Mouse (Mus musculus) bone marrow, adult 2 months (tissue): Measurements from ENCODE around the gene Acsm3. TPM values are rescaled to one million over a fixed set of nuclear protein-coding genes. Genes with fewer than 3 reads are reported as not detected.

Source experiments
- H3K27ac ChIP-seq: fragments of 200-500 bp; 2 replicates; pipeline ENCODE4 v1.5.1; 2012; ENCODE audit warnings: low read depth, mild to moderate bottlenecking, control low read depth, inconsistent platforms, low read length; ENCODE audit not compliant: control insufficient read depth, poor library complexity, insufficient read depth
- H3K4me1 ChIP-seq: fragments of 200-500 bp; 2 replicates; pipeline ENCODE4 v1.6.1; 2011; ENCODE audit warnings: low read length; ENCODE audit not compliant: control insufficient read depth, insufficient read depth
- H3K4me3 ChIP-seq: fragments of 200-500 bp; replicated peaks from 2 replicates; pipeline ENCODE3; 2011; ENCODE audit warnings: mild to moderate bottlenecking, low read depth, low read length, control low read depth; ENCODE audit not compliant: control insufficient read depth
- CTCF ChIP-seq: fragments of 200-500 bp; IDR thresholded peaks from 2 replicates; pipeline ENCODE4 v1.5.1; 2011; ENCODE audit warnings: low read length, control low read depth; ENCODE audit not compliant: control insufficient read depth, insufficient read depth
- POLR2A ChIP-seq: fragments of 200-500 bp; IDR thresholded peaks from 2 replicates; pipeline ENCODE4 v1.6.1; 2011; ENCODE audit warnings: low read depth, mild to moderate bottlenecking, control low read depth, low read length, borderline replicate concordance; ENCODE audit not compliant: control insufficient read depth
- WGBS: fragments of 180-500 bp; shearing (Covaris S2); methylation state at CpG from one replicate; pipeline ENCODE4 v1.1.7; 2018; 5-methylcytosine and 5-hydroxymethylcytosine counted together
- polyA plus RNA-seq: library from polyadenylated mRNA; stranded (reverse); fragments of >200 nt; gene quantifications from 2 replicates; pipeline ENCODE4 v1.2.4, GENCODE M21; 2011; ENCODE audit warnings: low replicate concordance; ENCODE audit not compliant: missing spikeins, insufficient read depth, insufficient read length

Acsm3 gene
- polyA plus RNA-seq, 1 experiment: 1.3 TPM

DNA sequence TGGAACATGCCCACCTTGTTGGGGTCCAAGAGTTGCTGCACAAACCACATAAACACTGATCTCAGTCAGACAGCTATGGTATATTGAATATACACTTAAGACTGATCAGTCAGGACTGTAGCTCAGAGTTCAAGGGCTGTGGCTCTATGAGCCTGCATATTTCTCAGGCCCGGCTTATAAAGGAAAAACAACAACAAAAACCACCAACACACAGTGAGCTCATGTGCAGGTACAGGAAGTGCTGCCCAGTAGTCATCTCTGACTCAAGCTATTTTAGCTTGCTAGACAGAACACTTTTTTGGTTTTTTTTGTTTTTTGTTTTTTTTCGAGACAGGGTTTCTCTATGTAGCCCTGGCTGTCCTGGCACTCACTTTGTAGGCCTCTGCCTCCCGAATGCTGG is 48.0 kb downstream of the Acsm3 start:
- H3K4me1 ChIP-seq: no peaks in the 10 kb centered on the region
- 89% methylated on average over 3 of the region's 3 CpGs for WGBS
- H3K27ac ChIP-seq: no peak overlapping the region
- no peak overlapping the region for H3K4me3 ChIP-seq
- TF ChIP-seq CTCF: no peak
- no peak for TF ChIP-seq POLR2A

DNA sequence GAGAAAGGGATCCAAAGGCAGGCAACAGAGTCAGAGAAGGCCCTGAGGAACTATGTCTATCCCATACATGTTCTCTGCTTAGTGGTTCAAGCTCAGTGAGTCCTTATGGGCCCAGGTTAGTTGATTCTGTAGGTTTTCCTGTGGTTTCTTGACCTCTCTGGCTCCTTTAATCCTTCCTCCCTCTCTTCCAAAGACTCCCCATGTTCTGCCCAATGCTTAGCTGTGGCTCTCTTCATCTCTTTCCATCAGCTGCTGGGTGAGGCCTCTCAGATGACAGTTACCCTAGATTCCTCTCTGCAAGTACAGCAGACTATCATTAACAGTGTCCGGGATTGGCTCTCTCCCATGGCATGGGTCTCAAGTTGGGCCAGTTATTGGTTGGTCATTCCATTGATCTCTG is 74.6 kb downstream of the Acsm3 start:
- no peak overlapping the region; the same call in 1 of the 2 replicates for H3K27ac ChIP-seq
- H3K4me3 ChIP-seq: no peak overlapping the region
- 84% methylated on average over 1 of the region's 1 CpGs for WGBS
- H3K4me1 ChIP-seq: no peaks in the 10 kb centered on the region; the same call in 1 of the 2 replicates
- TF ChIP-seq CTCF (no peak), POLR2A (no peak)

DNA sequence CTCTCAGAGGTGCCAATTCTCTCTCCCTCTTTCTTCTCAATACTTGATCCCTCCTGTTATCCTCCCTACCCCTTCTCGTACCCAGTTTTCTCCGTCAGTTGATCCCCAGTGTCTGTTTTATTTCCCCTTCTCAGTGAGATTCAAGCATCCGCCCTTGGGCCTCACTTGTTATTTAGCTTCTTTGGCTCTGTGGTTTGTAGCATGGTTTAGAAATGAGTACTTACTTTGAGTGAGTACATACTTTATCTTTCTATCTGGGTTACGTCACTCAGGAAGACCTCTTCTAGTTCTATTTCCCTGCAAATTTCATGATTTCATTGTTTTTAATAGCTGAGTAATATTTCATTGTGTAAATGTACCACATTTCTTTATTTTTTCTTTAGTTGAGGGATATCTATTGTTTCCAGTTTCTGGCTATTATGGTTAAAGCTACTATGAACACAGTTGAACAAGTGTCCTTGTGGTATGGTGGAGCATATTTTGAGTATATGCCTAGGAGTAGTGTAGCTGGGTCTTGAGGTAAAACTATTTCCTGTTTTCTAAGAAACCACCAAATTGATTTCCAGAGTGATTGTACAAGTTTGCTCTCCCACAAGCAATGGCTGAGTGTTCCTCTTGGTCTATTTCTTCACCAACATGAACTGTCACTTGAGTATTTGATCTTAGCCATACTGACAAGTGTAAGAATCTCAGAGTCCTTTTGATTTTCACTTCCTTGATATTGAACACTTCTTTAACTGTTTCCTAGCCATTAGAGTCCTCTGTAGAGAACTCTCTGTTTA is 75.5 kb downstream of the Acsm3 start:
- Histone ChIP-seq H3K4me1 (no peaks in the 10 kb centered on the region; the same call in 1 of the 2 replicates), H3K27ac (no peak overlapping the region), H3K4me3 (no peak overlapping the region)
- no peak for TF ChIP-seq CTCF
- 50% methylated on average over 4 of the region's 4 CpGs for WGBS

Other genes starting within 250 kb of the Acsm3 start
- gene Acsm5, start 241.5 kb upstream of the Acsm3 start, polyA plus RNA-seq: not detected in 2 replicates
- not detected in 2 replicates for gene Pdilt, start 237.4 kb upstream of the Acsm3 start, polyA plus RNA-seq
- gene Acsm2, start 206.6 kb upstream of the Acsm3 start, polyA plus RNA-seq: 9.7 TPM in 1 of 2 replicates, not detected in the other
- gene Acsm1, start 153.9 kb upstream of the Acsm3 start, polyA plus RNA-seq: 0.95 and 2.4 TPM in 2 replicates
- not detected in 2 replicates for gene Acsm4, start 70.9 kb upstream of the Acsm3 start, polyA plus RNA-seq
- 12.6 and 14.6 TPM in 2 replicates for gene Thumpd1, start 40.1 kb upstream of the Acsm3 start, polyA plus RNA-seq
- gene Rexo5, start 33.1 kb downstream of the Acsm3 start, polyA plus RNA-seq: 27.0 and 47.9 TPM in 2 replicates
- gene Eri2, start 33.1 kb downstream of the Acsm3 start, polyA plus RNA-seq: 5.1 and 7.1 TPM in 2 replicates
- gene Lyrm1, start 134.9 kb downstream of the Acsm3 start, polyA plus RNA-seq: 2.3 and 4.4 TPM in 2 replicates
- 2.7 and 7.9 TPM in 2 replicates for gene Dcun1d3, start 135.4 kb downstream of the Acsm3 start, polyA plus RNA-seq